Mouse (Mus musculus) heart, embryonic 16.5 days (tissue): ENCODE measurements around the gene 1700007K13Rik. TPM values are rescaled to one million over a fixed set of nuclear protein-coding genes. Genes with fewer than 3 reads are reported as not detected.
A peak's percentile ranks its signal among the peaks of the same experiment; 100 is the strongest.
"Not testable (repeated sequence)": the region's sequence is repeated elsewhere in the genome, so short reads cannot be mapped to it uniquely, and the experiment has no call there.

ENCODE experiments used
- ATAC-seq: fragments of 200-750 bp; cut with Nextera tagmentation; replicated peaks from 2 replicates; pipeline ENCODE4 v1.8.0; 2017; ENCODE audit warnings: moderate number of reproducible peaks; ENCODE audit not compliant: insufficient read depth, low FRiP score; ENCODE audit errors: extremely low read depth
- H3K27ac ChIP-seq: fragments of 300-500 bp; sonication (generic); 2 replicates; pipeline ENCODE4 v1.5.1; 2014; ENCODE audit warnings: mild to moderate bottlenecking, low read length, control low read depth, moderate library complexity
- H3K27me3 ChIP-seq: fragments of 300-500 bp; sonication (generic); 2 replicates; pipeline ENCODE4 v1.6.1; 2014; ENCODE audit warnings: low read length, mixed read lengths; ENCODE audit not compliant: control insufficient read depth, insufficient read depth
- H3K36me3 ChIP-seq: fragments of 300-500 bp; sonication (generic); 2 replicates; pipeline ENCODE4 v1.6.1; 2014; ENCODE audit not compliant: control insufficient read depth, insufficient read depth
- H3K4me1 ChIP-seq: fragments of 300-500 bp; sonication (generic); 2 replicates; pipeline ENCODE4 v1.6.1; 2014; ENCODE audit warnings: low read length, mixed read lengths; ENCODE audit not compliant: control insufficient read depth, insufficient read depth
- H3K4me2 ChIP-seq: fragments of 300-500 bp; sonication (generic); 2 replicates; pipeline ENCODE4 v1.6.1; 2014; ENCODE audit warnings: low read depth, mild to moderate bottlenecking, control low read depth, low read length
- H3K4me3 ChIP-seq: fragments of 300-500 bp; sonication (generic); 2 replicates; pipeline ENCODE4 v1.5.1; 2014; ENCODE audit warnings: mild to moderate bottlenecking, control low read depth, low read length
- H3K9ac ChIP-seq: fragments of 300-500 bp; sonication (generic); 2 replicates; pipeline ENCODE4 v1.6.1; 2014; ENCODE audit warnings: low read length, control low read depth
- H3K9me3 ChIP-seq: fragments of 300-500 bp; sonication (generic); replicated peaks from 2 replicates; pipeline ENCODE4 v1.6.1; 2016; ENCODE audit warnings: low read length; ENCODE audit not compliant: control insufficient read depth
- WGBS: fragments of 180-500 bp; shearing (Covaris S2); extraction: QIAGEN DNeasy Blood & Tissue Kit; methylation state at CpG from one replicate; pipeline ENCODE4 v1.1.7; 2014; 5-methylcytosine and 5-hydroxymethylcytosine counted together
- polyA plus RNA-seq: library from polyadenylated mRNA; unstranded; fragments of >200 nt; fragmentation: Nextera tagmentation; extraction: Ambion mirVana; gene quantifications from 2 replicates; pipeline ENCODE4 v1.2.1, GENCODE M21; 2015

Gene 1700007K13Rik
- polyA plus RNA-seq, 1 experiment from 2014 or later = 0.71 TPM

GRCm38 (mm10) chr2:28479208-28480204 is 13.4 kb upstream of the 1700007K13Rik start:
- Histone ChIP-seq H3K9me3 (no peaks in the 10 kb centered on the region), H3K36me3 (no peaks in the 10 kb centered on the region), H3K4me1 (no peaks in the 10 kb centered on the region), H3K27me3 (no peaks in the 10 kb centered on the region), H3K9ac (no peak overlapping the region), H3K4me2 (no peak overlapping the region), H3K27ac (no peak overlapping the region), H3K4me3 (no peak overlapping the region)
- WGBS = 67% methylated on average over 20 of the region's 20 CpGs
- no peak for ATAC-seq

DNA sequence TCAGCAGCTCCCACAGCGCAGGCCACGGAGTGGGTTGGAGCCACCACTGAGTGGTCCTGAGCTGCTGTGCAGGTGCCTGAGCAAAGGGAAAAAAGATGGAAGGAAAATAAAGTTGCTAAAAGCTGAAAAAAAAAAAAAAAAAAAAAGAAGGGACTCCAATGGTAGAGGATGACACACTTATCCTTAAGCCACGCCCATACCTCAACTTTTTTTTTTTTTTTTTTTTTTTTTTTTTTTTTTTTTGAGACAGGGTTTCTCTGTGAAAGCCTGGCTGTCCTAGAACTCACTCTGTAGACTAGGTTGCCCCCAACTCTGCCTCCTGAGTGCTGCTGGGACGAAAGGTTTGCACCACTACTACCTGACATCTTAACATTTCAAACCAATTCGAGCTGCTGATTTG is 11.9 kb upstream of the 1700007K13Rik start:
- H3K4me1 ChIP-seq, H3K9ac ChIP-seq, H3K27me3 ChIP-seq, H3K9me3 ChIP-seq, ATAC-seq, H3K4me2 ChIP-seq, H3K27ac ChIP-seq, H3K36me3 ChIP-seq, H3K4me3 ChIP-seq: not testable (repeated sequence)
- WGBS = 85% methylated on average over 5 of the region's 5 CpGs

DNA sequence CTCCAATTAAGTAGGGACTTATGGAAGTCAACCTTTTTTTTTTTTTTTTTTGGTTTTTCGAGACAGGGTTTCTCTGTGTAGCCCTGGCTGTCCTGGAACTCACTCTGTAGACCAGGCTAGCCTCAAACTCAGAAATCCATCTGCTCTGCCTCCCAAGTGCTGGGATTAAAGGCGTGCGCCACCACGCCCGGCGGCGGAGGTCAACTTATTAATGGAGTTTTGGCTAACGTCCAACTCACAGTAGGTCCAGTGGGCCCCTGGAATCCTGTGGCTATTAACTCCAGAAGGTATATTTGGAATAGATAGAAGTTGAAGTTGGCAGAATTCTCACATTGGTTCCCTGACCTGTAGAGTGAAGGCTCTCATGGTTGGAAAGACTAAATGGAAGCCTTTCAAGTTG is 5.9 kb upstream of the 1700007K13Rik start:
- H3K27me3 ChIP-seq, ATAC-seq, H3K4me3 ChIP-seq, H3K9ac ChIP-seq, H3K9me3 ChIP-seq, H3K4me2 ChIP-seq, H3K4me1 ChIP-seq, H3K27ac ChIP-seq: not testable (repeated sequence)
- WGBS = 91% methylated on average over 8 of the region's 8 CpGs
- peaks cover 32% of the 10 kb centered on the region for H3K36me3 ChIP-seq

- Histone ChIP-seq H3K27ac (no peak overlapping the region), H3K4me1 (peaks cover 11% of the 10 kb centered on the region), H3K4me2 (no peak overlapping the region), H3K9me3 (peaks cover 3% of the 10 kb centered on the region; the same call in 1 of the 2 replicates), H3K36me3 (peaks cover 32% of the 10 kb centered on the region), H3K4me3 (no peak overlapping the region), H3K9ac (no peak overlapping the region), H3K27me3 (no peaks in the 10 kb centered on the region)
- ATAC-seq = no peak
- WGBS = 89% methylated on average over 2 of the region's 2 CpGs
Measured at GRCm38 (mm10) chr2:28470591-28470990, 4.5 kb upstream of the 1700007K13Rik start.

GRCm38 (mm10) chr2:28469461-28469860 is 3.3 kb upstream of the 1700007K13Rik start:
- H3K9me3 ChIP-seq = peaks cover 3% of the 10 kb centered on the region; the same call in 1 of the 2 replicates
- no peak for ATAC-seq
- 97% methylated on average over 14 of the region's 14 CpGs for WGBS
- H3K4me1 ChIP-seq = peaks cover 11% of the 10 kb centered on the region
- no peak overlapping the region for H3K27ac ChIP-seq
- H3K36me3 ChIP-seq = peaks cover 32% of the 10 kb centered on the region
- H3K4me3 ChIP-seq = no peak overlapping the region
- H3K9ac ChIP-seq = no peak overlapping the region
- peaks cover 7% of the 10 kb centered on the region for H3K27me3 ChIP-seq
- H3K4me2 ChIP-seq = no peak overlapping the region

DNA sequence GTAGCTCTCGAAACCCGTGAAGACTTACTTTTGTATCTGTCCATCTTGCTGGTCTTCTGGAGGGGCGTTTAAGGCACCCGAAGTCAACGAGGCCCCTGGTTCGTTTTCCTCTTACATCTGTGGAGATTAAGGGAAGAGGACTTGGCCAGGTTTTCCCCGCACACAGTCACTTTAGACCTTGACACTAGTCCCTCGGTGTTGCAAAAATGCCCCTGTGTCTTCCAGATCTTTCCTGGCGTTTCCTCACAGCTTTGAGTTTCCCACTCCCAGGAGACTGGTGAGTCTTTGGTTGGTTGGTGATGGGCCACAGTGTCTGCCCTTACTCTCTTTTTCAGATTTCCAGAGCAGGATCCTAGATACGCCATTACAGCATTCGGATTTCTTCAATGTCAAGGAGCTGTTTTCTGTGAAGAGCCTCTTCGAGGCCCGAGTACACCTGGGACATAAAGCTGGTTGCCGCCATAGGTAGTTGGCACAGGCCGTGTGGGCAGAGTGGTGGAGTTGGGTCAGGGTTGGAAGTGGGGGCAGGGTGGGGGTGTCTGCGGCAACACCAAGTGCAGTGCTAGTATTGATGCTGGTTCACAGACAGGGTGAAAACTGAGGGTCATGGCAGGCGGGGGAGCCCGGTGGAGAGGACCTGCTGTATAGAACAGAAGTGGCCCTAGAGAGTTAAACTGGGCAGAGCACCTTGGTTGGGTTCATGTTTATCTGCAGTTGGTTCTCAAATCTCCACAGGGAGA is 2.5 kb upstream of the 1700007K13Rik start:
- WGBS = 54% methylated on average over 18 of the region's 18 CpGs
- peaks cover 3% of the 10 kb centered on the region; the same call in 1 of the 2 replicates for H3K9me3 ChIP-seq
- ATAC-seq = no peak
- H3K27ac ChIP-seq = no peak overlapping the region
- peaks cover 7% of the 10 kb centered on the region for H3K27me3 ChIP-seq
- H3K9ac ChIP-seq = peak overlapping the region; percentile 92
- H3K4me1 ChIP-seq = peaks cover 11% of the 10 kb centered on the region
- peak overlapping the region; percentile 74 for H3K4me2 ChIP-seq
- H3K4me3 ChIP-seq = peak overlapping the region; percentile 87
- H3K36me3 ChIP-seq = peaks cover 32% of the 10 kb centered on the region

GRCm38 (mm10) chr2:28467860-28468485 is 1.8 kb upstream of the 1700007K13Rik start, which contains the start of gene Mrps2:
TSS of gene Mrps2 (plus strand) at chr2:28468066.
- Histone ChIP-seq H3K27me3 (peaks cover 7% of the 10 kb centered on the region), H3K36me3 (peaks cover 29% of the 10 kb centered on the region), H3K9ac (peak within 1 kb of the TSS; percentile 92), H3K4me3 (peak within 1 kb of the TSS; percentile 87), H3K4me2 (peak within 1 kb of the TSS; percentile 74), H3K4me1 (peaks cover 11% of the 10 kb centered on the region), H3K9me3 (peaks cover under 1% of the 10 kb centered on the region; the same call in 1 of the 2 replicates), H3K27ac (peak within 1 kb of the TSS; percentile 17; the same call in 1 of the 2 replicates)
- under 1% methylated on average over 52 of the region's 52 CpGs for WGBS
- peak; percentile 91 for ATAC-seq

- no peak overlapping the region for H3K4me2 ChIP-seq
- H3K27ac ChIP-seq = no peak overlapping the region
- 75% methylated on average over 9 of the region's 9 CpGs for WGBS
- no peak overlapping the region for H3K9ac ChIP-seq
- ATAC-seq = no peak
- peaks cover 9% of the 10 kb centered on the region for H3K36me3 ChIP-seq
- no peak overlapping the region for H3K4me3 ChIP-seq
- H3K27me3 ChIP-seq = peaks cover 7% of the 10 kb centered on the region
- no peaks in the 10 kb centered on the region for H3K9me3 ChIP-seq
- H3K4me1 ChIP-seq = peaks cover 11% of the 10 kb centered on the region
Measured at GRCm38 (mm10) chr2:28464919-28465318, 1.2 kb downstream of the 1700007K13Rik start.
